Mouse (Mus musculus): ENCODE data around the gene Gja3. TPM values are rescaled to one million over a fixed set of nuclear protein-coding genes. Genes with fewer than 3 reads are reported as not detected.

Gene Gja3
- not detected for total RNA-seq (2023)

GRCm38 (mm10) chr14:57057563-57058321 lies at the start of gene Gja3:
Gene Gja3 (minus strand): TSS chr14:57058100.

DNA sequence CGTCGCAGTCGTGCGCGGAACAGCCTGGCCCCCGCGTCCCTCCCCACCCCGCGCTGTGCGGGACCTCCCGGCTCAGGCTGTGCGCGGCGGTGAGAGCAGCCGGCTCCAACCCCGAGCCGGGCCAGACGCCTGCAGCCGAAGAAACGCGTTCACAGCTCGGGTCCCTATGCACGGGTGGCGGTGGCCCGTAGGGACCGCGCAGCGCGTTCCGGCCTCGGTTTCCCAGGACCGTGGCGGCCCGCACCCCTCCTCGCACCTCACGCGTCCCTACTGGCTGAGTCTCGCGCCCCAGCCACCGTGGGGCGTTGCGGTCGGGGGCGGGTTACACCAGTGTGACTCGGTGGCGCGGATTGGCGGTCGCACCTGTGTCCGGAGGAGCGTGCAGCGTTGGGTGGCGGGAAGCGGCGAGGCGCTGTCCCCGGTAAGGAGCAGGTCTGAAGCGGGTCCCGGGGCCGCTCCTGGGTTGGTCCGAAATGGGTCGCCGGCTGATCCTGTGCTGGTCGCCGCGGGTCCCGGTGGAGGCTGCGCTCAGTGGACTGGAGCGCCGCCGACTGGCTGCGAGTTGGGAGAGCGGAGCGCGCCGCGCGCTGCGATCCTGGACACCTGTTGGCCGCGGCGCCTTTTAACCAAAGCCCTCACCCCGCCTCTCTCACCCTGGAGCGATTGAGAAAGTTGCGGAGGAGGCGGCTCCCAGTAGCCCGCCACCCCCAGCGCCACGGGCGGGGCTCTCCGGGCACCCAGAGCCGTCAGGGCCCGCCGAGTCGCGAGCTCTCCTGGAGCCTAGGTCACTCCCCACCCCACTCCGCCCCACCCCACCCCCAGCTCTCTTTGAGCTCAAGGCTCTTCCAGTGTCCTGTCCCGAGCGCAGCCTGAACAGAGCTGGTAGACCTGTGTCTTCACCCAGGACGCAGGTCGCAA lies 46.5 kb upstream of the Gja3 start, which contains the start of gene Gjb2:
Gjb2 (minus strand) TSS at position 597 of the 918 bp plus-strand sequence.

Other genes starting within 250 kb of the Gja3 start
- gene Zmym5, start 246.4 kb downstream of the Gja3 start, total RNA-seq (2023), result 10 to 100 TPM; 57.7 to 59.3 TPM
- gene Zmym2, start 171.4 kb downstream of the Gja3 start, total RNA-seq (2023), result 100 to 1,000 TPM; 125 to 132 TPM
- under 1 TPM; 0.38 to 0.77 TPM for gene Gjb2, start 46.6 kb upstream of the Gja3 start, total RNA-seq (2023)
- not detected for gene Gm4491, start 57.8 kb upstream of the Gja3 start, total RNA-seq (2023)
- gene Gjb6, start 75.5 kb upstream of the Gja3 start, total RNA-seq (2023), result not detected